Mouse (Mus musculus) neural tube, embryonic 11.5 days (tissue): ENCODE results near the gene Krtap12-1. TPM values are rescaled to one million over a fixed set of nuclear protein-coding genes. Genes with fewer than 3 reads are reported as not detected.
"Not testable (repeated sequence)": the region's sequence is repeated elsewhere in the genome, so short reads cannot be mapped to it uniquely, and the experiment has no call there.

Experiments used
- ATAC-seq: fragments of 200-750 bp; cut with Nextera tagmentation; 2 replicates; pipeline ENCODE4 v1.8.0; 2017; ENCODE audit warnings: moderate number of reproducible peaks, mild to moderate bottlenecking, moderate TSS enrichment, moderate library complexity; ENCODE audit not compliant: insufficient read depth, low FRiP score, low TSS enrichment
- DNase-seq: peaks from one replicate; pipeline ENCODE4 v3.0.0-alpha.2; 2015; ENCODE audit warnings: low spot score
- H3K27ac ChIP-seq: fragments of 300-500 bp; sonication (generic); 2 replicates; pipeline ENCODE4 v1.5.1; 2014; ENCODE audit warnings: low read depth, mild to moderate bottlenecking, low read length
- H3K27me3 ChIP-seq: fragments of 300-500 bp; sonication (generic); 2 replicates; pipeline ENCODE4 v1.6.1; 2014; ENCODE audit warnings: mild to moderate bottlenecking, low read length, mixed read lengths; ENCODE audit not compliant: control insufficient read depth, insufficient read depth
- H3K36me3 ChIP-seq: fragments of 300-500 bp; sonication (generic); 2 replicates; pipeline ENCODE4 v1.6.1; 2014; ENCODE audit warnings: mild to moderate bottlenecking, low read length, moderate library complexity, mixed read lengths; ENCODE audit not compliant: control insufficient read depth, insufficient read depth
- H3K4me1 ChIP-seq: fragments of 300-500 bp; sonication (generic); 2 replicates; pipeline ENCODE4 v1.6.1; 2014; ENCODE audit warnings: low read length, mixed read lengths; ENCODE audit not compliant: control insufficient read depth, insufficient read depth
- H3K4me2 ChIP-seq: fragments of 300-500 bp; sonication (generic); 2 replicates; pipeline ENCODE4 v1.6.1; 2014; ENCODE audit warnings: low read depth, mild to moderate bottlenecking, moderate library complexity
- H3K4me3 ChIP-seq: fragments of 300-500 bp; sonication (generic); 2 replicates; pipeline ENCODE4 v1.5.1; 2014; ENCODE audit warnings: low read depth, low read length
- H3K9ac ChIP-seq: fragments of 300-500 bp; sonication (generic); 2 replicates; pipeline ENCODE4 v1.6.1; 2014; ENCODE audit warnings: mild to moderate bottlenecking, low read length
- H3K9me3 ChIP-seq: fragments of 300-500 bp; sonication (generic); 2 replicates; pipeline ENCODE4 v1.6.1; 2016; ENCODE audit warnings: low read length; ENCODE audit not compliant: control insufficient read depth
- WGBS: fragments of 180-500 bp; shearing (Covaris S2); extraction: QIAGEN DNeasy Blood & Tissue Kit; methylation state at CpG from one replicate; pipeline ENCODE4 v1.1.7; 2014; 5-methylcytosine and 5-hydroxymethylcytosine counted together
- polyA plus RNA-seq: library from polyadenylated mRNA; unstranded; fragments of >200 nt; fragmentation: Nextera tagmentation; extraction: Ambion mirVana; gene quantifications from 2 replicates; pipeline ENCODE4 v1.2.1, GENCODE M21; 2014

Krtap12-1 gene
- polyA plus RNA-seq, 1 experiment from 2014 or later, result not detected

GRCm38 (mm10) chr10:77759582-77759981 lies 39.2 kb downstream of the Krtap12-1 start, which contains the start of gene Gm3233:
Gene Gm3233 (minus strand): TSS chr10:77759682.
- not testable (repeated sequence) for H3K36me3 ChIP-seq, H3K4me2 ChIP-seq, DNase-seq, H3K27me3 ChIP-seq, H3K27ac ChIP-seq, H3K9ac ChIP-seq, H3K4me3 ChIP-seq, ATAC-seq, H3K9me3 ChIP-seq, H3K4me1 ChIP-seq
- no CpG with 5 or more reads among the region's 1 CpGs for WGBS

DNA sequence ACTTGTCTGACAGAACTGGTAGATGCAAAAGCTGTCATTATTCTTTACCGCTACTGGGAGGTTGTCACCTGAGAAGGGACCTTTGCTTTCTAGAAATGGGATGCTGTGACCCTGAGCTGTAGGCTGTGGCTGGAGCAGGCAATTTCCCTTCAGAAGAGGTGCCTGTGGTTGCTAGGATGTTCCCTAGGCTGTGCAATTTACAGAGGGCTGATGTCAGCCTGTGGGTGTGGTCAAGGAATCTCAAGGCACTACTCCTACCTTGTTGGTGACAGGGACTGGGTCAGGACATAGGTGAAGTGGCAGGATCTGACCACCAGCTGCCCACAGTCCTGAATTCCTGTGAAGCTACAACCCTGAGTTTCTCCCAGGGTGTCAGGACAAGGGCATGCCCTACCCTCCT lies 49.3 kb downstream of the Krtap12-1 start:
- H3K27me3 ChIP-seq, result no peaks in the 10 kb centered on the region
- no peak for ATAC-seq
- H3K9ac ChIP-seq, result no peak overlapping the region
- H3K9me3 ChIP-seq, result no peaks in the 10 kb centered on the region
- no peak for DNase-seq
- H3K27ac ChIP-seq, result no peak overlapping the region
- no peak overlapping the region for H3K4me2 ChIP-seq
- H3K4me3 ChIP-seq, result no peak overlapping the region
- no peaks in the 10 kb centered on the region for H3K4me1 ChIP-seq
- WGBS, result 90% methylated on average over 1 of the region's 1 CpGs
- H3K36me3 ChIP-seq, result no peaks in the 10 kb centered on the region

Other genes starting within 250 kb of the Krtap12-1 start
- 45.7 and 49.0 TPM in 2 replicates for gene Fam207a, start 204.8 kb upstream of the Krtap12-1 start, polyA plus RNA-seq
- gene Itgb2, start 190.3 kb upstream of the Krtap12-1 start, polyA plus RNA-seq, result 1.5 TPM in 2 replicates
- 71.4 and 72.1 TPM in 2 replicates for gene Pttg1ip, start 138.9 kb upstream of the Krtap12-1 start, polyA plus RNA-seq
- gene Sumo3, start 114.5 kb upstream of the Krtap12-1 start, polyA plus RNA-seq, result 334 and 346 TPM in 2 replicates
- 1.4 and 4.8 TPM in 2 replicates for gene Gm49325, start 114.4 kb upstream of the Krtap12-1 start, polyA plus RNA-seq
- 65.9 and 66.0 TPM in 2 replicates for gene Ube2g2, start 98.3 kb upstream of the Krtap12-1 start, polyA plus RNA-seq
- gene Tspear, start 34.0 kb upstream of the Krtap12-1 start, polyA plus RNA-seq, result 0.92 and 1.0 TPM in 2 replicates
- not detected in 2 replicates for gene Gm19402, start 29.8 kb upstream of the Krtap12-1 start, polyA plus RNA-seq
- not detected in 2 replicates for gene Gm9508, start 23.4 kb upstream of the Krtap12-1 start, polyA plus RNA-seq
- not detected in 2 replicates for gene Gm10272, start 14.0 kb upstream of the Krtap12-1 start, polyA plus RNA-seq
- not detected in 2 replicates for gene Gm10024, start 9.1 kb upstream of the Krtap12-1 start, polyA plus RNA-seq
- gene Gm10142, start 4.8 kb upstream of the Krtap12-1 start, polyA plus RNA-seq, result not detected in 2 replicates
- gene Gm10100, start 5.9 kb downstream of the Krtap12-1 start, polyA plus RNA-seq, result not detected in 2 replicates
- gene Gm18596, start 22.0 kb downstream of the Krtap12-1 start, polyA plus RNA-seq, result not detected in 2 replicates
- gene Gm9736, start 30.8 kb downstream of the Krtap12-1 start, polyA plus RNA-seq, result not detected in 2 replicates
- not detected in 2 replicates for gene Gm3233, start 39.1 kb downstream of the Krtap12-1 start, polyA plus RNA-seq
- gene Gm3238, start 50.7 kb downstream of the Krtap12-1 start, polyA plus RNA-seq, result not detected in 2 replicates
- gene Gm7138, start 56.3 kb downstream of the Krtap12-1 start, polyA plus RNA-seq, result not detected in 2 replicates
- gene Gm3250, start 61.9 kb downstream of the Krtap12-1 start, polyA plus RNA-seq, result not detected in 2 replicates
- not detected in 2 replicates for gene Gm7137, start 67.6 kb downstream of the Krtap12-1 start, polyA plus RNA-seq
- not detected in 2 replicates for gene Gm9639, start 74.5 kb downstream of the Krtap12-1 start, polyA plus RNA-seq
- gene Gm19668, start 78.5 kb downstream of the Krtap12-1 start, polyA plus RNA-seq, result not detected in 2 replicates
- gene Gm9507, start 91.2 kb downstream of the Krtap12-1 start, polyA plus RNA-seq, result not detected in 2 replicates
- gene Gm2696, start 94.1 kb downstream of the Krtap12-1 start, polyA plus RNA-seq, result not detected in 2 replicates
- not detected in 2 replicates for gene Krtap10-4, start 106.5 kb downstream of the Krtap12-1 start, polyA plus RNA-seq
- gene Krtap10-10, start 115.3 kb downstream of the Krtap12-1 start, polyA plus RNA-seq, result not detected in 2 replicates
- gene Gm36176, start 126.2 kb downstream of the Krtap12-1 start, polyA plus RNA-seq, result not detected in 2 replicates
- gene Gm10318, start 132.3 kb downstream of the Krtap12-1 start, polyA plus RNA-seq, result not detected in 2 replicates
- not detected in 2 replicates for gene Gm3285, start 141.4 kb downstream of the Krtap12-1 start, polyA plus RNA-seq
- 4.3 and 4.8 TPM in 2 replicates for gene Lrrc3, start 181.9 kb downstream of the Krtap12-1 start, polyA plus RNA-seq
- gene Trpm2, start 250.0 kb downstream of the Krtap12-1 start, polyA plus RNA-seq, result 0.58 and 1.4 TPM in 2 replicates